Mouse (Mus musculus): ENCODE measurements around the gene Csnk2b.

The Csnk2b gene

DNA sequence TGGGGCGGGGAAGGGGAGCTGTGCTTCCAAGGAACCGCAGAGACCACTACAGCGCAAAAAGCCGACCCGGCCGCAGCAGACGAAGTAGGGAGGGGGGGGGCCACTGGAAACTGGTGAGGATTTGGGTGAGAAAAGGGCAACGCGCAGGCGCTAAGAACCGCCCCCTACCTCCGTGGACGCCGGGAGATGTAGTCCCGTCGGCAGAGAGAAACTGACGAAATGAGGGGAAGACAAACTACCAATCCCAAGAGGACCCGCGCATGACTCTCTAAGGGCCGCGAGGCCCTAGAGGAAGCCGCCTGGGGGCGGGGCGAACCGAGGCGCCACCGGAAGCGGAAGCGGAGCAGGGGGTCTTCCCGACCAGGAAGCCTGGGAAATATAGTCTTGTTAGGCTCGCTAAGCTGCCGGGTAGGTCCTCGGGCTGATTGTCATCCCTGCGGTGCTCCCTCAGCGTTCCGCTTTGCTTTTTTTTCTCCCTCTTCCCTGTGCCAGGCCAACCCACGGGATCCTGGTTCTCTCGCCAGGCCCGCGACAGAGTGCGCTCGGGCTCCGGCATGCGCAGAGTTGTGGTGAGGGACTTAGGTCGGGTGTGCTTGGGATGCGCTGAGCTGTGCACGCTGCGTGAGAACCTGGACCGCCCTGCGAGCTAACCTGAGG is 582 bp downstream of the Csnk2b start, which contains the start of gene Gpank1:
Gene Gpank1 (plus strand): TSS at position 313 of the 657 bp plus-strand sequence.
- in situ Hi-C loops (cut with MboI, MseI), result no loop called here

DNA sequence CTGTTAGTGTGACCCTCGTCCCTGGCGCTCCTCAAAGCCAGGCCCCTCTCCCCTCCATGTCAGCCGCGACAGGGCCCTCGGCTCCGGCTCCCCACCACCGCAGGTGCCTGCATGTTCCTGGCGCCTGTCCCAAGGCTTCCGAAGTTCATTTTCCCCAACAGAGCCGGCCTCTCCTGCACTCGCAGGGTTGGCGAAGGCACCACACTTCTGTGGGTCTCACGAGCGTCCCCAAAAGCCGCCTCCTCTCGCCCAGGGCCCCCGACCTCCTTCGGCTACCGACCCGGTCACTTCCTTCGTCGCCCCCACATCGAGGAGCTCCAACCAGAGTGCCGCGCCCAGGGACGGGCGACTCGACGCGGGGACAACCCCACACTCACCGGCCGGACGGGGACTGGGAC is 1.1 kb downstream of the Csnk2b start:
- in situ Hi-C loops (cut with MboI, MseI), result no loop called here

DNA sequence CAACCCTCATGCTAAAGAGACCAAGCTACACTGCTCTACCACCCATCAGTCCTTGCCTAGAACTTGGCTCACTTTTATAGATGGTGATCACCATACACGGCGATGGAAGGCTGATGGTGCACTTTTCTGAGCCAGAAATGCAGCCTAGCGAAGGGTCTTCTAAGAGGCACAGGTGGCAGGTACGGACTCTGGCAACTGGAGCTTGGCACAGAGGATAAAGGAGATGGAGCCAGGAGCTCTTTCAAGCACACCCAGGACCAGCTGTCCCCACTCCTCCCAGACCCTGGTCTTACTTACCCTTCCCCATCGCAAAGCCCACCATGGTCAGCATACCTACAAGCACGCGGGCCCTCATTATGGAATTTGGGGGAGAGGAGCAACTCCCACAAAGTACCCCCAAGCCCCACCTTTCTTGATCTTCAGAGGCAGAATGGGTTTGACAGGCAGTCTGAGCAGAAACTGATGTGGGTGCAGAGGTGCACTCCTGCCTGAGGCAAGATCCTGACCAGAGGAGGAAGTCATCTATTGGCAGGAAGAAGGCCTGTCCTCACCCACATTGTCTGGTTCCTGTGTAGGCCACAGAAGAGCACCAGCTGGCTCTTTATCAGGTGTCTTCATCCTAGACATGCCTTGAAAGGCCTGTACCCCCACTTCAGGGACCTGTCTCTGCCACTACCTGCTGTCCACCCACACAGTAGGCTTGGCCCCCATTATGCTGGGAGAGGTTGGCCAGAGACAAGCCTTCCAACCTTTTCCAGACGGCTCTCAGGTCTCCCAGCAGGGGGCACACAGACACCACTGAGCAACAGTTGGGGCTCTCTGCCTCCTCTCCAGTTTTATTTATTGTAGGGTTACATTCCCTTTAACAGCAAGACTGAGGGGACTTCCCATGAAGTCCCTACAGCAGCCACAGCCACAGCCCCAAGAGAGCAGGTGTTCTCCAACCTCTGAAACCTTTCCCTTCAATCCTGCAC is 6.5 kb downstream of the Csnk2b start, which contains the start of gene Ly6g5b:
Gene Ly6g5b (minus strand): TSS at position 383 of the 974 bp plus-strand sequence.
- in situ Hi-C loops (cut with MboI, MseI), result loop anchor here (10.0 kb wide), 1 partner anchor 111 kb away; the partner anchor contains the start of gene Vars

DNA sequence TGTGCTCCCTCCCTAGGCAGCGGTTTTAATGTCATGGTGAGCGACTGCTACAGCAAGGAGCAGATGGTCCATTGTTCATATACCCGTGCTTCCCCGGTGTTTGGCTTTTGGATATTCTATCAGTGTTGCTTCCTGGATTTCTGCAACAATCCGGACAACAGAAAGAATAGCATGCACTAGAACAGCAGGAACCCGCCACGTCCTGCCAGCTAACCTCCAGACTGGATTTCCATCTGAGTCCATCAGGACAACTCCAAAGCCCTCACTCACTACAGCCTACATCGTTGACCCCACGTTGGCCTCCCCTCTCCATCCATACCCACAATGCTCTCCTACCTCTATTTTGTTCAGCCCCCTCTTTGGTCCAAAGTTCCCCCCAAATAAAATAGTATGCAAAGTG is 10.1 kb downstream of the Csnk2b start:
- in situ Hi-C loops (cut with MboI, MseI), result loop anchor here (10.0 kb wide), 1 partner anchor 107 kb away; the partner anchor contains the start of gene Vars

DNA sequence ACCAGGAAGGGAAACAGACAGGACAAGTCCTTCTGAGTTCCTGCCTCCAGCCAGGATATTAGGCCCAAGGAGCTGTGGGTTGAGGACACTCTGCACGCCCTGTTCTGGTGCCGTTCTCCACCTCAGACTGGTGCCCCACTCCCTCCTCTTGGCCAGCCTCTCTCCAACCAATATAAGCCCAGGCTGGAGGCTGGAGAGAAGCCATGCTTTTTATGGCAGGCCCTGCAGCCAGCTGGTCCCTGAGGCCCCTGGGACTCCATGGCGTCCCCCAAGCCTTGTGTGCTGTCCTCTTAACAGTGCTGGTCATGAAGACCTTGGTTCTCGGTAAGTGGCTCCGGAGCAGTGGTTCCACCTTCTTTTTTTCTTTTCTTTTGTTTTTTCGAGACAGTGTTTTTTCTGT is 13.8 kb downstream of the Csnk2b start, which contains the start of gene Ly6g5c:
Gene Ly6g5c (plus strand): TSS at position 183 of the 400 bp plus-strand sequence.
- in situ Hi-C loops (cut with MboI, MseI), result no loop called here

DNA sequence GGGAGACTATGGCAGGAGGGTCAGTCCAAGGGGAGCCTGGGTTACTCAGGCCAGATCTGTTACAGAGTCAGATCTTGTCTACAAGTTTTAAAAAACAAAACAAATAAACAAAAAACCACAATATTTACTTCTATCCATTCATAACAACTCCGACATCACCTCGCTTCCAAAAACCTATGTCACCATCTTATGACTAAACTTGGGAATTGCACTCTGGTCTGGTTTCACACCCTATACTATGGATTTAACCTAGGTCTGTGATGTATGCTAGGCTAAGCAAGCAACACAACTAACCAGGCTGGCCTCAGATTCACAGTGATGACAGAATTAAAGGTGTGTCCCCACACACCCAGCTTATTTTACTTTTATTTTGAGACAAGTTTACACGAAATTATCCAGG is 15.3 kb downstream of the Csnk2b start:
- in situ Hi-C loops (cut with MboI, MseI), result no loop called here

DNA sequence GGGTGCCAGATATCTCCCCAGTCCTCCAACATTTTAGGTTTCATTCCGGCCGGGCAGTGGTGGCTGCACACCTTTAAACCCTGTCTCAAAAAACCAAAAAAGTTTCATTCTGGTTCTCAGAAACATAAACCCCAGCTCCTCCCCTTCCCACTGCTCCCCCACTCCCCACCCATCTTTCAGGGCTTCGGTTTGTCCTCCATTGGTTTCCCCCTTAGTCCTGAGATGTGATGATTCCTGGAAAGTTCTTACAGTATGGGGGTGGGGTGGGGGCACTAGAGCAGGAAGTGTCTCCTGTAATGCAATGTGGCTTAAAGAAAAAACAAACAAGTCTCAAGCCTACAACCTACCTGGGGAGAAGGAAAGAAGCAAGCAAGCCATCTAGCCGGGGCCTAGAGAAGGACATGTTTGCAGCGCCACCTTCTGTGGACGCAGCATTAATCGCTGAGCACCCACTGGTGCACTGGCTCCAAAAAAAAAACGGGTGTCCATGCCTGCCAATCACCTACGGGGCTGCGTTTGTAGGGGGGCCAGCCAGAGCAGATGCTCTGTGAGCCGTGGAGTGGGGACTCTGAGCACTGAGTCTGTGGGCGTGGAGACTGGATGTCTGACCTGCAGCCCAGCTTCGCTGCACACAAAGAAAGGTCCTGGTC is 16.0 kb downstream of the Csnk2b start:
- in situ Hi-C loops (cut with MboI, MseI), result no loop called here

DNA sequence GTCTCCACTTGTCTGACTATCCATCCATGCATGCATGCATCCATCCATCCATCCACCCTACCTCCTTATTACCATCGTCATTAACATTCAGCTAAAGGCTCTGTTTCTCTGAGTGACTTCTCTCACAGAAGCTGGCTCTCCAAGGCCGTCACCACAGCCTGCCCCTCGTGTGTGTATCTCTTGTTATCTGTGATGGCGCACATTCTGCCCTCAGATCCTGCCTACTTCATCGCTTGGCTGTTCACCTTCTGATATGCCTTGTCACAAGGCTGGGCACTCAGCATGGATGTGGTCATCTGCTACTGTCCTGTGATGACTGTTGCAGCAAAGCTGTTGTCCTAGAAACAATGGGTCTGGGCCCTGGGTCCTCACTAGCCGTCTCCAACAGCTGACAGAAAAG is 17.1 kb downstream of the Csnk2b start:
- in situ Hi-C loops (cut with MboI, MseI), result loop anchor here (5.0 kb wide), 1 partner anchor 72 kb away; no protein-coding TSS in a partner anchor

DNA sequence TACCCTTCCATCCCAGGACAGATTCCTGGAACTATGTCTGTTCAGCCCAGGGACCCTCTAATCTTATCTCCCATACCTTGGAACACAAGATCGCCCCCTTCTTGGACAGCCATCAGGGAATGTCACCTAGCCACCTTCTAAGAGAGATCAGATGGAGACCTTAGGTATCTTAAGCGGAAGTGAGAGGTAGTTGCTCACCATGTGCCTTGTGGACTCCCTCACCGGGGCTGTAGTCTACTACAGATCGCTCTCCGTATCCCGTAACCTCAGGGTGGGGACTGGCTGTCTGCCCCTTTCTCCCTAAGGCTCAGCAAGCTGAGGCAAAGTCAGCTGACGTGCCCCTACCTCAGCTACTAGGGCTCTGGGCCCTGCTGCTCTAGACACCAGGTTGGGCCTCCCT is 17.8 kb downstream of the Csnk2b start:
- in situ Hi-C loops (cut with MboI, MseI), result loop anchor here (5.0 kb wide), 1 partner anchor 72 kb away; no protein-coding TSS in a partner anchor

DNA sequence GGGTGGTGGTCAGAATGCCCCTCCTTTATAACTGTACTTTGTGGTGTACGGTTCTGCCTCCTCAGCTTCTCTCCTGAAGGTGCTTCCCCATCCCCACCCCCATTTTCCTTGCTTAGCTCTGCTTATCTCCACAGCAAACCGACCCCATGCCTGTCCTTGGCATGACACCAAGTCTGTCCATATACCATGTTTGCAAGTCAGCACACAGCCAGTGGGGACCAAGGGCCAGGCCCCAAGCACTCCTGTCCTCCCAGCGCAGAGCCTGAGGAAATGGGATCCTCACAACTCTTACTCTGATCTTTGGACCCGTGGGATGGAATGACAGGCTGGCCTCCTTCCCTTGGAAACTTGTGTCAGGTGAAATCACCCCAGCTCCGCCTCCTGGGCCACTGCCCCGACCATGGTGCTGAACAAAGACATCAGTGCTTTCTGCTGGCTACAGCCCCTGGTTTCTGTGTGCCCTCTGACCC is 18.6 kb downstream of the Csnk2b start:
- in situ Hi-C loops (cut with MboI, MseI), result loop anchor here (5.0 kb wide), 1 partner anchor 71 kb away; no protein-coding TSS in a partner anchor

DNA sequence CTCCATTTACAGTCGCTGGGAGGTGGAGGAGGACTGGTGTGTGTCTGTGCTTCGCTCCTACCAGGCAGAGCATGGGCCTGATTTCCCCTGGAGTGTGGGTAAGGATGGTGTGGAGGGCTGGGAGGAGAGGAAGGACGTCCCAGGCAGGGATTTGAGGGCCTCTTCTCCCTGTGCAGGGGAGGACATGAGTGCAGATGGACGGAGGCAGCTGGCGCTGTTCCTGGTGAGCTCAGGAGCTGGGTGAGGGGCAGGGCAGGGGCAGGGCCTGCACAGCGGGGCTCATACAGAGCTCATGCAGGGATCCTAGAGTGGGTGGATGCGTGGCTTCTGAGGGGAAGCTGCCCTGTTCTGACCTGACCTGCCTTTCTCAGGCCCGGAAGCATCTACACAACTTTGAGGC is 19.6 kb downstream of the Csnk2b start:
- in situ Hi-C loops (cut with MboI, MseI), result loop anchor here (5.0 kb wide), 1 partner anchor 70 kb away; no protein-coding TSS in a partner anchor

DNA sequence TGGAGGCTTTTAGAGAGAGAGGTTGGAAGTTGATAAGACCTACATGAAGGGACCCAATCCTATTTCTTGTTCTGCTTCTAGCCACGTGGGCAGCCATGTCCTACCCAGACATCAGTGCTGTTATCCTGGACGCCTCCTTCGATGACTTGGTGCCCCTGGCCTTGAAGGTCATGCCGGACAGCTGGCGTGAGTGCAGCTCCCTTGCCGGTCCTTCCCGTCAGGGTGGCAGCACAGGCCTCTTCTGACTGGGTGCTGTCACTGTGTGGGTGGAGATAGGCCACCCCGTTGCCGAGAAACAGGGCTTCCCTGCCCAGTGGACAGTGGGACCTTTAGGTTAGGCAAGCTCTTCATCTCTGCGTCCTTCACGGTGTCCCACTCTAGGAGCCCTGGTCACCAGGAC is 20.7 kb downstream of the Csnk2b start:
- in situ Hi-C loops (cut with MboI, MseI), result loop anchor here (5.0 kb wide), 1 partner anchor 69 kb away; no protein-coding TSS in a partner anchor

DNA sequence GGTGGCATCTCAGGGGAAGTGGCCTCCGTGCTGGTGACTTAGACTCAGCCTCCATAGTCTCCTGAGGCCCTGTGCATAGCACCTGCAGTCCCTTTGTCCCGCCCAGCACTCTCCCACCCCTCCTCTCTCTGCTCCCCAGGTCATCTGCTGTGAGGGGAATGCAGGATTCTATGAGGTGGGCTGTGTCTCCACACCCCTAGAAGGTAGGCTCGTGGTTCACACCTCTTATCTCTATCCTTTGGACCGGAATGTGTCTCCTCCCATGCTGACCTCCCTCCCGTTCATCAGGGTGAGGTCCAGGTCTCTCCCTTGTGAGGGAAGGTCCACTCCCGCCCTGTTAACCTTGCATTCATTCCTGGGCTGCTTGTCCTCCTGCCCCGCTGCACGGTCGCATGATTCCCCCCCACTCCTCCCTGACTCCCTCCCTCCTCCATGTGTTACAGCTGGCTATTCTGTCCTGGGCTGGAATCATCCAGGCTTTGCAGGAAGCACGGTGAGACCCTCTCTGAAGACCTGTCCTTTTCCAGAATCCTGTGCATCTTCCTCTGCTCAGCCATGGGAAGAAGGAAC is 21.6 kb downstream of the Csnk2b start:
- in situ Hi-C loops (cut with MboI, MseI), result loop anchor here (5.0 kb wide), 1 partner anchor 68 kb away; no protein-coding TSS in a partner anchor

DNA sequence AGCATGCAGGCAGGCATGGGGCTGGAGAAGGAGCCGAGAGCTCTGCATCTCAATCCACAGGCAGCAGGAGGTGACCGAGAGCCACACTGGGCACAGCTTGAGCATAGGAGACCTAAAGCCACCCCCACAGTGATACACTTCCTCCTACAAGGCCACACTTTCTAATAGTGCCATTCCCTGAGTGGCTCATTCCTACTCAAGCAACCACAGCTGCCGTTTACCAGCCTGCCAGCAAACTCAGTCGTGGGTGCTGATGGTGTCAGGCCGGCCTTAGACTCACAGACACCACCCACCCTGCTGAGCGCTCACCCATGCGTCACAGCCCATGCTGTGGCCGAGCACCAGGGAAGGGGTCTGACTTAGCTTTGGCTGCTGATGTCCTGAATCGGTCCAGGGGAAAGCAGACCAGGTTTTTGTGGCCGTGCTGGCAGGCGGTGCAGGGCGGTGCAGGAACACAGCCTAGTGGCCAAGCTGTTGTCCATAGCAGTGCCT is 24.6 kb downstream of the Csnk2b start:
- in situ Hi-C loops (cut with MboI, MseI), result no loop called here

DNA sequence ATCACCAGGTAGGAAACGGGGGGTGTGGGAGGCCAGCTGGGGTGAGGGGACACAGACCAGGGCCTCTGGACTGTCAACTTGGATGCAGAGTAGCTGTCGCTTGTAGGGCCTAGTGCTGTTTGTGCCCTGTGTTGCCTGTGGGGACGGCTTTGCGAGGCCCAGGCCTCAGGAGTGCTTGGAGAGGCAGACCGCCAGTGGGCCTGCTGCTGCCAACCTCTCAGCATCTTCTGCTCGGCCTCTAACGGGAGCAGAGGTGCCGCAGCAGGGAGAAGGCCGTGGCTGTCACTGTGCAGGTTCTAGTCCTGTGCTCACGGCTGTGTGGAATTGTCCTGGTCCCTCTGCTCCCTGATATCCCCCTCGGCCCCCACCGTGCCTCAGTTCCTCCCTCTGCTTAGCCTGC is 25.3 kb downstream of the Csnk2b start:
- in situ Hi-C loops (cut with MboI, MseI), result no loop called here

DNA sequence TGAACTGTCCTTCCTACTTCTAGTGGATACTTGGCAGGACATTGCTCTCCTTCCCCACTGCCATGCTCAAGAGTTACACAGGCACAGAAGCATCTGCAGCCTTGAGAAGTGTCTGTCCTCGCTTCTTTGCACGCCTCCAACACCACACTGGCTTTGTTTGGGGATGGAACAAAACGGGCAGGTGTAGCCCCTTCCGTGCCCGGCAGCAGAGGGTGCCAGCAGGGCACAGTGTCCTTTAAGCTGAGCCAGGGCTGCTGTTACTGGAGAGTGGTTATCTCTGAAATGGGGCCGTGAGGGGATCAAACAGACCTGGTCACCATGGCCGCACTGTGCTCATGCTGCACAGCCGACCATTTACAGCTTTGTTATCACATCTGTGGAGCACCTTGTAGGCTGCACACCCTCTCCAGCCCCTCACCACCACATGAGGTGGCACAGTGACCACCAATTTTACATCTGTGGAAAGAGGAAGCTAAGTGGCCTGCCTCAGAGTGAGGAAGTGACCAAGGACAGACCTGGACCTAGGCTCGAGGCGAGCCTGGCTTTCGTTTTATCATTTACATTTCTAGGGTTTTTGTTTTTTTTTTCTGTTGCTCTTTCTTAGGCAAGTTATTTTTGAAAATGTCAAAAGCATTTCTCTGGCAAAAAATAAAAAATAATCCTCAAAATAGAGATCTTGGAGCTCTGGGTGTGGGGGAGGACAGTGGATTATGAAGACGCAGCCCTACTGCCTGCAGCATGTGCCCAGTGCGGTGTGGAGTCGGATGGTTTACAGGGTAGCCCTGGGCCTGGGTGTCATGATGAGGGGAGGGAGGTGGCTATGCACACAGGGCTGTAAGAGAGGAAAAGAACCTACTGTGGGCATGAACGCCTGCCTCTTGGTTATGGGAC is 27.1 kb downstream of the Csnk2b start:
- in situ Hi-C loops (cut with MboI, MseI), result no loop called here

DNA sequence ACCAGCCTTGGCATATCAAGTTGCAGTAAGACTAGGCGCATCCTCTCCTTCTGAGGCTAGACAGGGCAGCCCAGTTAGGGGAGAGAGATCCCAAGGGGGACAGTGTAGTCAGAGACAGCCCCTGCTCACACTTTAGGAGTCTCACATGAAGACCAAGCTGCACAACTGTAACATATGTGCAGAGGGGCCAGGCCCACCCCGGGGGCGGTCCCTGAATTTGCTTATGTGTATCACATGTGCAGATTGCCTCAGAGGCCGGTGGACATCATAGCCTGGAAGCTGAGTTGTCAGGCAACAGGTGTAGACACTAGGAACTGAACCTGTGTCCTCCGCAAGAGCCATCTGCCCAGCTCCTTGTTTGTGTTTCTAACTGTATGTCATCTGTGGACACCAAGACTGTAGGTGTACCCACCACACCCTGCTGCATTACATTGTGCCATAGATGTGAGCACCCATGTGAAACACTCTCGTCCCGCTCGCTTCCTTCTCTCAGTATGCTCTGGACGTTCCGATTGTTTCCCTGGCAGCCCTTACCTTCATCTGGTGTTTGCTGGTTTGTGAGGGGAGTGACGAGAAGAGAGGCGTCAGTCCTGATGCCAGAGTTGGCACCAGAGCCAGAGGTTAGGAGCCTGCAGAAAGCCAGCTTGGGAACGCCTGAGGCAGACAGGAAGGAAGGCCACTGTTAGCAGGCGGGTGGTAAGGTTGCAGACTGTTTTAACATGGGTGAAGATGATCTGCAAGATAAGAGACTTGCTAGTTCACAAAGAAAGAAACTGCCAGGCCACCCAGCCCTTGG is 29.3 kb downstream of the Csnk2b start:
- in situ Hi-C loops (cut with MboI, MseI), result no loop called here

DNA sequence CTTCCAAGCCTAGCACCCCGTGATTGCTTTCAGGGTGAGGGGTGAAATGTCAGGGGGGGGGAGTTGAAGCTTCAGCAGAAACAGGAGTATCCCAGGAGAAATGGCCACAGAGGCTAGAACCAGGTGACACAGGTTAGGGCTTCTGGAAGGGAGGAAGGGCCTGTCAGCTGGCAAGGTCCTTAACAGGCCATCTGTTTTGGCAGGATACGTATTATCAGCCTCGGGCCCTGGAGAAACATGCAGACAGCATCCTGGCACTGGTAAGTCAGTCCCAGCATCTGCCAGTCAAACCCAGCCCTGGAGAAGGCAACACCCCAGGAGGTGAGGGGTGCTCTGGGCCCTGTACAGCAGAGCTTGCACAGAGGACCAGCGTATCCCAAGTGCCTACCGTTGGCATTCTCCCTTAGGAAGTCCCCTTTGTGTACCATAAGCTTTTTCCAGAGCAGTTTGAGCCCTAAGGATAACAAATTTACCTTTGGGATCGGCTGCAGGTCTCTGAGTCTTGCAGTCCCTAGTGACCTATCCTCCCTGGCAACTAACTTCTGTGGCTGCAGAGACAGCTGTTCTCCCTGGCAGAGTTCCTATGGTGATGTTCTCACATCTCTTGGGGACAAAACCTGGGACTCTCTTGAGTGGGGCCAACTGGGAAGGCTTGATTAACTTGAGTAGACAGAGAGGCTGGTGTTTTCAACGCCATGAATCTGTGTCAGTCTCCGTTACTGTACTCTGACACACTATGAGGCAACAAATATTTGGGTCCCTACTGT is 31.5 kb downstream of the Csnk2b start:
- in situ Hi-C loops (cut with MboI, MseI), result no loop called here
